In genomic region chr7:16132161-16132581, GRCm38 (mm10) we compare ENCODE assay signal across 11 mouse cellular contexts. TPM values are rescaled to one million over a fixed set of nuclear protein-coding genes. Genes with fewer than 3 reads are reported as not detected.
DNase-seq lines count a peak whose midpoint lies in the region; ATAC-seq and TF ChIP-seq lines count a peak whose summit lies in the region.
"Had no signal": no experiment of that assay in that cellular context is flagged by ENCODE, and none has a peak within 500 bp of the region (broad histone marks: within the 10 kb centered on the region; RNA-seq: fewer than 3 reads in every experiment).

No protein-coding gene starts in this region.

- no peaks in the 10 kb centered on the region for H3K36me3 ChIP-seq in forebrain, embryonic 11.5 days (ENCODE audit: control insufficient read depth, insufficient read depth, low read length)
- H3K36me3 ChIP-seq in midbrain, embryonic 12.5 days: 0 out of 2 replicates have a peak, but pooled peaks cover 2% of the 10 kb centered on the region
- H3K36me3 ChIP-seq in thymus, adult 2 months (ENCODE audit: control insufficient read depth, insufficient read depth, low read length): no peaks in the 10 kb centered on the region
- no peaks in the 10 kb centered on the region for H3K36me3 ChIP-seq in liver, embryonic 12.5 days

- H3K9ac ChIP-seq in forebrain, embryonic 11.5 days (ENCODE audit: low read length): no peak overlapping the region
- H3K9ac ChIP-seq in midbrain, embryonic 12.5 days (replicated peaks): no peak overlapping the region
- H3K9ac ChIP-seq in liver, embryonic 12.5 days: no peak overlapping the region
- H3K9ac ChIP-seq: limb, embryonic 15.5 days had no signal

- ATAC-seq in forebrain, embryonic 11.5 days (replicated peaks; ENCODE audit: low FRiP score): 0 out of 2 replicates have a peak, but pooled peaks have one; percentile 2
- no peak for ATAC-seq in midbrain, embryonic 12.5 days (ENCODE audit: low FRiP score, low read depth)
- ATAC-seq in liver, embryonic 12.5 days: no peak
- ATAC-seq: activated CD4-positive, CD25-positive, alpha-beta regulatory T cell, adult 4 months had no signal

- WGBS in forebrain, embryonic 11.5 days: 9% methylated on average over 7 of the region's 7 CpGs
- WGBS in midbrain, embryonic 12.5 days: 15% methylated on average over 7 of the region's 7 CpGs
- 3% methylated on average over 7 of the region's 7 CpGs for WGBS in thymus, adult 2 months
- 12% methylated on average over 7 of the region's 7 CpGs for WGBS in liver, embryonic 12.5 days (ENCODE audit: insufficient replicate concordance)

- no peak for TF ChIP-seq CTCF in thymus, adult 2 months (IDR thresholded peaks at IDR 0.05; ENCODE audit: borderline replicate concordance, control insufficient read depth, extremely low read depth, insufficient read depth, low read length, poor library complexity)

- peaks cover 28% of the 10 kb centered on the region for H3K4me1 ChIP-seq in forebrain, embryonic 11.5 days (replicated peaks; ENCODE audit: control insufficient read depth, insufficient read depth, low read length)
- H3K4me1 ChIP-seq in midbrain, embryonic 12.5 days: peaks cover 61% of the 10 kb centered on the region
- H3K4me1 ChIP-seq in thymus, adult 2 months (replicated peaks; ENCODE audit: control insufficient read depth, insufficient read depth, low read length): no peaks in the 10 kb centered on the region
- H3K4me1 ChIP-seq in liver, embryonic 12.5 days: peaks cover 16% of the 10 kb centered on the region

- no peak overlapping the region for H3K27ac ChIP-seq in forebrain, embryonic 11.5 days (ENCODE audit: low read depth, low read length)
- H3K27ac ChIP-seq in midbrain, embryonic 12.5 days (replicated peaks): no peak overlapping the region
- no peak overlapping the region for H3K27ac ChIP-seq in thymus, adult 2 months (ENCODE audit: control insufficient read depth, insufficient read depth, low read length)
- no peak overlapping the region for H3K27ac ChIP-seq in liver, embryonic 12.5 days
- H3K27ac ChIP-seq: limb, embryonic 15.5 days had no signal

- H3K4me2 ChIP-seq in forebrain, embryonic 11.5 days (ENCODE audit: low read depth, low read length, severe bottlenecking): peak overlapping the region; percentile 26; the same call in 1 of the 2 replicates
- peak overlapping the region; percentile 78 for H3K4me2 ChIP-seq in midbrain, embryonic 12.5 days (replicated peaks)
- no peak overlapping the region for H3K4me2 ChIP-seq in liver, embryonic 12.5 days
- H3K4me2 ChIP-seq: limb, embryonic 15.5 days had no signal

- no peaks in the 10 kb centered on the region for H3K27me3 ChIP-seq in forebrain, embryonic 11.5 days (ENCODE audit: control insufficient read depth, insufficient read depth, low read length)
- no peaks in the 10 kb centered on the region for H3K27me3 ChIP-seq in midbrain, embryonic 12.5 days
- no peaks in the 10 kb centered on the region; the same call in 1 of the 2 replicates for H3K27me3 ChIP-seq in thymus, adult 2 months (ENCODE audit: control insufficient read depth, insufficient read depth, low read length)
- H3K27me3 ChIP-seq in liver, embryonic 12.5 days (replicated peaks): peaks cover 57% of the 10 kb centered on the region

- peak overlapping the region; percentile 5; the same call in 1 of the 2 replicates for H3K4me3 ChIP-seq in forebrain, embryonic 11.5 days (ENCODE audit: low read depth, low read length)
- peak overlapping the region; percentile 63; the same call in 1 of the 2 replicates for H3K4me3 ChIP-seq in midbrain, embryonic 12.5 days
- H3K4me3 ChIP-seq in thymus, adult 2 months (ENCODE audit: control insufficient read depth, insufficient read depth, low read length): no peak overlapping the region
- no peak overlapping the region for H3K4me3 ChIP-seq in liver, embryonic 12.5 days
- H3K4me3 ChIP-seq: erythroblast, embryonic 14.5 days; limb, embryonic 15.5 days had no signal

- DNase-seq in cerebellum, adult 11-12 months: peak; percentile 73
- DNase-seq in cerebellum, adult 11 months: no peak
- peak; percentile 35 for DNase-seq in ZHBTc4 (ENCODE audit: low read depth, low spot score)
- DNase-seq in forebrain, embryonic 11.5 days (ENCODE audit: low spot score): peak; percentile 69
- no peak for DNase-seq in thymus, adult 2 months
- no peak for DNase-seq in spleen, adult 12 weeks (ENCODE audit: low spot score)

- H3K9me3 ChIP-seq in forebrain, embryonic 11.5 days (ENCODE audit: control insufficient read depth, low read length): no peaks in the 10 kb centered on the region
- no peaks in the 10 kb centered on the region for H3K9me3 ChIP-seq in midbrain, embryonic 12.5 days
- no peaks in the 10 kb centered on the region for H3K9me3 ChIP-seq in liver, embryonic 12.5 days (replicated peaks)
- H3K9me3 ChIP-seq: limb, embryonic 15.5 days had no signal

- no peak for TF ChIP-seq POLR2A in thymus, adult 2 months (IDR thresholded peaks at IDR 0.05; ENCODE audit: control insufficient read depth, extremely low read depth, insufficient read depth, low read length, poor library complexity)

RNA-seq across cellular contexts. Expression of gene Slc8a2, which starts 2.5 kb away (rescaled TPM):
- polyA plus RNA-seq in forebrain, embryonic 11.5 days (2014; fragmentation: Nextera tagmentation; extraction: Ambion mirVana): 0.36 and 0.88 TPM in 2 replicates
- polyA plus RNA-seq in midbrain, embryonic 12.5 days (2016; fragmentation: Nextera tagmentation; extraction: Ambion mirVana): 0.48 and 0.55 TPM in 2 replicates
- polyA plus RNA-seq in thymus, adult 2 months (2012; rRNA removed): 1.1 and 1.2 TPM in 2 replicates
- not detected in 2 replicates for polyA plus RNA-seq in liver, embryonic 12.5 days (2016; fragmentation: Nextera tagmentation; extraction: Ambion mirVana)
- polyA plus RNA-seq: activated CD4-positive, CD25-positive, alpha-beta regulatory T cell, adult 4 months; erythroblast, embryonic 14.5 days had no signal

RNA-seq across cellular contexts. Expression of gene Kptn, which starts 12.5 kb away (rescaled TPM):
- polyA plus RNA-seq in forebrain, embryonic 11.5 days (2014; fragmentation: Nextera tagmentation; extraction: Ambion mirVana): 19.7 and 22.5 TPM in 2 replicates
- 31.5 and 32.3 TPM in 2 replicates for polyA plus RNA-seq in midbrain, embryonic 12.5 days (2016; fragmentation: Nextera tagmentation; extraction: Ambion mirVana)
- 27.4 and 28.1 TPM in 2 replicates for polyA plus RNA-seq in thymus, adult 2 months (2012; rRNA removed)
- 13.4 and 15.0 TPM in 2 replicates for polyA plus RNA-seq in liver, embryonic 12.5 days (2016; fragmentation: Nextera tagmentation; extraction: Ambion mirVana)

RNA-seq across cellular contexts. Expression of gene Napa, which starts 33.9 kb away (rescaled TPM):
- polyA plus RNA-seq in forebrain, embryonic 11.5 days (2014; fragmentation: Nextera tagmentation; extraction: Ambion mirVana): 156 and 167 TPM in 2 replicates
- 167 and 196 TPM in 2 replicates for polyA plus RNA-seq in midbrain, embryonic 12.5 days (2016; fragmentation: Nextera tagmentation; extraction: Ambion mirVana)
- polyA plus RNA-seq in thymus, adult 2 months (2012; rRNA removed): 256 TPM in 2 replicates
- polyA plus RNA-seq in liver, embryonic 12.5 days (2016; fragmentation: Nextera tagmentation; extraction: Ambion mirVana): 163 and 165 TPM in 2 replicates

RNA-seq across cellular contexts. Expression of gene Meis3, which starts 42.7 kb away (rescaled TPM):
- polyA plus RNA-seq in forebrain, embryonic 11.5 days (2014; fragmentation: Nextera tagmentation; extraction: Ambion mirVana): 77.8 and 79.7 TPM in 2 replicates
- 123 and 128 TPM in 2 replicates for polyA plus RNA-seq in midbrain, embryonic 12.5 days (2016; fragmentation: Nextera tagmentation; extraction: Ambion mirVana)
- 65.2 and 66.8 TPM in 2 replicates for polyA plus RNA-seq in thymus, adult 2 months (2012; rRNA removed)
- polyA plus RNA-seq in liver, embryonic 12.5 days (2016; fragmentation: Nextera tagmentation; extraction: Ambion mirVana): 4.4 and 5.7 TPM in 2 replicates

Comparison
In these comparisons a context has a peak if more than half of its experiments do, and no peak if none do; other contexts are left out.
1. DNase-seq: peak in cerebellum, adult 11-12 months (single experiment), ZHBTc4 (single experiment) and forebrain, embryonic 11.5 days (single experiment); none in cerebellum, adult 11 months (single experiment), thymus, adult 2 months (single experiment) and spleen, adult 12 weeks (single experiment).
2. H3K4me3 ChIP-seq: peak in forebrain, embryonic 11.5 days (single experiment) and midbrain, embryonic 12.5 days (single experiment); none in thymus, adult 2 months (single experiment) and liver, embryonic 12.5 days (single experiment).